8 mouse cellular contexts compared by ENCODE assay signal in genomic region chr6:37464585-37464984, GRCm38 (mm10). TPM values are rescaled to one million over a fixed set of nuclear protein-coding genes. Genes with fewer than 3 reads are reported as not detected.
DNase-seq lines count a peak whose midpoint lies in the region; ATAC-seq lines count a peak whose summit lies in the region.

No protein-coding gene starts in this region.

- H3K36me3 ChIP-seq in forebrain, embryonic 16.5 days (ENCODE audit: control insufficient read depth, insufficient read depth): no peaks in the 10 kb centered on the region
- H3K36me3 ChIP-seq in liver, embryonic 12.5 days: no peaks in the 10 kb centered on the region
- no peaks in the 10 kb centered on the region for H3K36me3 ChIP-seq in stomach, embryonic 14.5 days (ENCODE audit: control insufficient read depth, insufficient read depth, low read length)

- DNase-seq in frontal cortex, adult 2 months (ENCODE audit: extremely low spot score in 1 of 2, low spot score in 1 of 2): no peak
- DNase-seq in ovary, postnatal 14 days (ENCODE audit: low spot score): no peak
- no peak for DNase-seq in left cerebral cortex, postnatal 14 days (ENCODE audit: low spot score in 2 of 2)

- H3K4me1 ChIP-seq in forebrain, embryonic 16.5 days (replicated peaks; ENCODE audit: control insufficient read depth, insufficient read depth, low read length): peaks cover 4% of the 10 kb centered on the region; the same call in 1 of the 2 replicates
- H3K4me1 ChIP-seq in liver, embryonic 12.5 days: peaks cover 9% of the 10 kb centered on the region
- H3K4me1 ChIP-seq in stomach, embryonic 14.5 days (ENCODE audit: control insufficient read depth, insufficient read depth, low read length): no peaks in the 10 kb centered on the region

- intact Hi-C loops in left cerebral cortex, postnatal 14 days (cut with DNase I): no loop called here

- peak overlapping the region; percentile 64 for H3K4me2 ChIP-seq in forebrain, embryonic 16.5 days (ENCODE audit: low read length)
- peak overlapping the region; percentile 66 for H3K4me2 ChIP-seq in liver, embryonic 12.5 days
- H3K4me2 ChIP-seq in stomach, embryonic 14.5 days (replicated peaks; ENCODE audit: low read depth, low read length): peak overlapping the region; percentile 49

- ATAC-seq in frontal cortex, adult (ENCODE audit: low TSS enrichment): peak; percentile 26; the same call in 1 of the 2 replicates
- ATAC-seq in CD4-positive, CD25-positive, alpha-beta regulatory T cell, adult 4 months: peak; percentile 26
- peak; percentile 51 for ATAC-seq in forebrain, embryonic 16.5 days
- ATAC-seq in liver, embryonic 12.5 days: no peak
- no peak for ATAC-seq in stomach, embryonic 14.5 days (ENCODE audit: insufficient number of reproducible peaks, insufficient read depth, low FRiP score, low read depth)

- H3K9me3 ChIP-seq in forebrain, embryonic 16.5 days (ENCODE audit: control insufficient read depth, low read length): peaks cover 3% of the 10 kb centered on the region
- H3K9me3 ChIP-seq in liver, embryonic 12.5 days (replicated peaks): no peaks in the 10 kb centered on the region
- H3K9me3 ChIP-seq in stomach, embryonic 14.5 days (ENCODE audit: control insufficient read depth, low read depth, low read length): no peaks in the 10 kb centered on the region

- H3K9ac ChIP-seq in forebrain, embryonic 16.5 days (replicated peaks; ENCODE audit: low read depth, low read length): peak overlapping the region; percentile 50
- H3K9ac ChIP-seq in liver, embryonic 12.5 days: peak overlapping the region; percentile 36
- 0 out of 2 replicates have a peak overlapping the region, but pooled peaks have one; percentile 14 for H3K9ac ChIP-seq in stomach, embryonic 14.5 days (replicated peaks; ENCODE audit: low read depth, low read length)

- 6% methylated on average over 5 of the region's 5 CpGs for WGBS in forebrain, embryonic 16.5 days
- WGBS in liver, embryonic 12.5 days (ENCODE audit: insufficient replicate concordance): 4% methylated on average over 5 of the region's 5 CpGs
- WGBS in stomach, embryonic 14.5 days: 5% methylated on average over 5 of the region's 5 CpGs

- 0 out of 2 replicates have a peak, but pooled peaks cover 2% of the 10 kb centered on the region for H3K27me3 ChIP-seq in forebrain, embryonic 16.5 days (replicated peaks; ENCODE audit: control insufficient read depth, insufficient read depth, low read length)
- no peaks in the 10 kb centered on the region; the same call in 1 of the 2 replicates for H3K27me3 ChIP-seq in liver, embryonic 12.5 days (replicated peaks)
- no peaks in the 10 kb centered on the region for H3K27me3 ChIP-seq in stomach, embryonic 14.5 days (ENCODE audit: control insufficient read depth, insufficient read depth, low read length)

- peak overlapping the region; percentile 43 for H3K4me3 ChIP-seq in forebrain, embryonic 16.5 days (replicated peaks; ENCODE audit: low read length)
- peak overlapping the region; percentile 57 for H3K4me3 ChIP-seq in liver, embryonic 12.5 days
- H3K4me3 ChIP-seq in stomach, embryonic 14.5 days (ENCODE audit: low read depth, low read length): peak overlapping the region; percentile 37

- no peak overlapping the region for H3K27ac ChIP-seq in forebrain, embryonic 16.5 days (ENCODE audit: low read length)
- H3K27ac ChIP-seq in liver, embryonic 12.5 days: no peak overlapping the region
- no peak overlapping the region; the same call in 1 of the 2 replicates for H3K27ac ChIP-seq in stomach, embryonic 14.5 days (ENCODE audit: low read length)

RNA-seq across cellular contexts. Expression of gene Creb3l2, which starts 22.6 kb away (rescaled TPM):
- 5.6 and 5.7 TPM in 2 replicates for polyA plus RNA-seq in frontal cortex, adult 2 months (2012; rRNA removed)
- polyA plus RNA-seq in CD4-positive, CD25-positive, alpha-beta regulatory T cell, adult 4 months (2017; shearing (Covaris generic)): 1 to 10 TPM; 3.2 to 3.3 TPM
- polyA plus RNA-seq in forebrain, embryonic 16.5 days (2015; fragmentation: Nextera tagmentation; extraction: Ambion mirVana): 3.0 and 3.9 TPM in 2 replicates
- polyA plus RNA-seq in liver, embryonic 12.5 days (2016; fragmentation: Nextera tagmentation; extraction: Ambion mirVana): 5.0 and 5.1 TPM in 2 replicates
- 28.7 and 29.6 TPM in 2 replicates for polyA plus RNA-seq in stomach, embryonic 14.5 days (2014; fragmentation: Nextera tagmentation; extraction: Ambion mirVana)
- 1 to 10 TPM; 6.7 to 8.1 TPM for total RNA-seq in left cerebral cortex, postnatal 14 days (2021)

Comparison
In these comparisons a context has a peak if more than half of its experiments do, and no peak if none do; other contexts are left out.
1. ATAC-seq: peak in frontal cortex, adult (single experiment), CD4-positive, CD25-positive, alpha-beta regulatory T cell, adult 4 months (single experiment) and forebrain, embryonic 16.5 days (single experiment); none in liver, embryonic 12.5 days (single experiment) and stomach, embryonic 14.5 days (single experiment).
2. Peak in every context shown above with its lines, with median percentiles within 50 percentile points of each other: H3K4me2 ChIP-seq, H3K4me3 ChIP-seq and H3K9ac ChIP-seq.